Mouse (Mus musculus): Measurements from ENCODE around the gene Armt1. TPM values are rescaled to one million over a fixed set of nuclear protein-coding genes. Genes with fewer than 3 reads are reported as not detected.

The Armt1 gene
- total and polyA plus RNA-seq, 3 experiments, result 24.2 to 25.1 TPM; not detected in 1

DNA sequence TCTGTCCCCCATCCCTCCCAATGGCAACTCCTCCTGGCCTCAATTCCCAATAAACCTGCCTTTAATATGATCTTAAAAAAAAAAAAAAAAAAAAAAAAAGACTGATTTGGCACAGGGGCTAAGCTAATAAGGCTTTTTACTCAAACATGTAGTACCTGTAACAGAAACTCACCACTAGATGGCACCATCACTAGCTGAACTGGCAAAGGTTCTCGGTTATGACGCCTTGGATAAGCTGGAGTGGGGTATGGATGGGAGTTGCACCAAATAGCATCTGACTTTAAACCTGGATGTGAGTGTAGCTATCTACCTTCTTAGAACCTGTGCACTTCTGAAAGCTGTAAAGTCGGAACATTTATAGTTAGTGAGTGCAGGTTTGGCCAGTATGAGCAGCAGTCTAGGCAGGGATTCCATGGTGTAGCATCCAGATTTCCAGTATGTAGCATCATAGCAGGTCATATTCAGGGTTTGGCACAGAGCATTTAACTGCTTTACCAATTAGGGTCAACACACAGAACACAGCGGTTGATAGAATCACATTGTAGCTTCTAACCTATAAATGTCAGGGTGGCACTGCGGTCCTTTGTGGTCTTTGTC, 27.3 kb upstream of the Armt1 start:
- H3K27ac ChIP-seq (ENCODE audit: control insufficient read depth, low read depth, low read length), result no peak overlapping the region
- H3K4me1 ChIP-seq (ENCODE audit: control insufficient read depth in 1 of 2, insufficient read depth in 2 of 2, low read length in 2 of 2), result no peaks in the 10 kb centered on the region
- no peaks in the 10 kb centered on the region for H3K9me3 ChIP-seq (replicated peaks; ENCODE audit: insufficient read depth, low read length)
- H3K79me2 ChIP-seq (ENCODE audit: control insufficient read depth, insufficient read depth, low read length, poor library complexity), result no peaks in the 10 kb centered on the region
- no peak overlapping the region for H3K4me3 ChIP-seq (ENCODE audit: control insufficient read depth in 1 of 2, insufficient read depth in 1 of 2, low read depth in 2 of 2, low read length in 2 of 2)
- H3K9ac ChIP-seq (ENCODE audit: control insufficient read depth, low read depth, low read length, poor library complexity, severe bottlenecking), result no peak overlapping the region
- peaks cover 0 to 7% of the 10 kb centered on the region in 2 experiments; a peak in 2 of 4 replicates for H3K36me3 ChIP-seq (ENCODE audit: control insufficient read depth in 1 of 2, insufficient read depth in 2 of 2, low read length in 2 of 2)
- TF ChIP-seq ETS1 (IDR thresholded peaks at IDR 0.05; ENCODE audit: low read depth, low read length) (no peak), KAT2A (conservative IDR thresholded peaks at IDR 0.05; ENCODE audit: low read depth, low read length) (no peak), ZNF384 (IDR thresholded peaks at IDR 0.05; ENCODE audit: low read depth, low read length) (peak; percentile 75), POLR2AphosphoS5 (IDR thresholded peaks at IDR 0.05; ENCODE audit: borderline replicate concordance, low read depth, low read length) (no peak), EP300 (IDR thresholded peaks at IDR 0.05; ENCODE audit: low read depth in 1 of 2, low read length in 2 of 2) (no peak), MYC (IDR thresholded peaks at IDR 0.05; ENCODE audit: low read depth, low read length) (no peak), POLR2AphosphoS2 (IDR thresholded peaks at IDR 0.05; ENCODE audit: low read length) (no peak), HCFC1 (IDR thresholded peaks at IDR 0.05; ENCODE audit: low read depth, low read length) (no peak), POLR2A (IDR thresholded peaks at IDR 0.05; ENCODE audit: control insufficient read depth in 1 of 2, insufficient read depth in 1 of 2, low read depth in 1 of 2, low read length in 2 of 2, poor library complexity in 1 of 2) (no peak), NRF1 (IDR thresholded peaks at IDR 0.05; ENCODE audit: insufficient read depth, low read depth, low read length, poor library complexity, severe bottlenecking) (no peak), ZMIZ1 (IDR thresholded peaks at IDR 0.05; ENCODE audit: low read depth, low read length) (no peak), SMC3 (IDR thresholded peaks at IDR 0.05; ENCODE audit: low read depth, low read length) (peak; percentile 70), BHLHE40 (IDR thresholded peaks at IDR 0.05; ENCODE audit: borderline replicate concordance, low read depth, low read length) (no peak), CTCF (IDR thresholded peaks at IDR 0.05 in 2 of 3, conservative IDR thresholded peaks at IDR 0.05 in 1 of 3; ENCODE audit: control insufficient read depth in 1 of 3, insufficient read depth in 1 of 3, low read depth in 2 of 3, low read length in 3 of 3, poor library complexity in 1 of 3, severe bottlenecking in 1 of 3) (peak; percentile 56 to 73 (median 71)), MAX (IDR thresholded peaks at IDR 0.05; ENCODE audit: low read length) (no peak), ELF1 (IDR thresholded peaks at IDR 0.05; ENCODE audit: low read depth, low read length) (no peak), E2F4 (IDR thresholded peaks at IDR 0.05; ENCODE audit: borderline replicate concordance, low read depth, low read length) (no peak), SIN3A (IDR thresholded peaks at IDR 0.05; ENCODE audit: low read length) (no peak), MXI1 (IDR thresholded peaks at IDR 0.05; ENCODE audit: low read depth, low read length) (no peak), ZC3H11A (IDR thresholded peaks at IDR 0.05; ENCODE audit: low read depth, low read length) (peak; percentile 38; the same call in 1 of the 2 replicates), MAFK (IDR thresholded peaks at IDR 0.05; ENCODE audit: borderline replicate concordance, low read depth, low read length) (no peak), MAZ (IDR thresholded peaks at IDR 0.05; ENCODE audit: low read depth, low read length) (no peak), JUND (IDR thresholded peaks at IDR 0.05; ENCODE audit: low read depth, low read length) (no peak), TCF12 (IDR thresholded peaks at IDR 0.05; ENCODE audit: low read depth, low read length) (no peak), USF2 (IDR thresholded peaks at IDR 0.05; ENCODE audit: borderline replicate concordance in 1 of 2, insufficient read depth in 1 of 2, low read depth in 1 of 2, low read length in 2 of 2) (no peak), TAL1 (IDR thresholded peaks at IDR 0.05; ENCODE audit: low read length) (no peak), GATA1 (IDR thresholded peaks at IDR 0.05; ENCODE audit: low read depth, low read length) (no peak), UBTF (IDR thresholded peaks at IDR 0.05; ENCODE audit: borderline replicate concordance, insufficient read depth, low read depth, low read length) (no peak), ZKSCAN1 (IDR thresholded peaks at IDR 0.05; ENCODE audit: low read depth, low read length) (no peak), RAD21 (IDR thresholded peaks at IDR 0.05; ENCODE audit: low read depth, low read length) (peak; percentile 68)
- H3K27me3 ChIP-seq (ENCODE audit: control insufficient read depth in 1 of 2, insufficient read depth in 2 of 2, low read length in 2 of 2), result no peaks in the 10 kb centered on the region
- DNase-seq (ENCODE audit: low read depth, low spot score), result peak; percentile 78
